Mouse (Mus musculus): ENCODE data around the gene Ryk.

- TF ChIP-seq GATA1 (IDR thresholded peaks at IDR 0.05; ENCODE audit: low read length) (no peak), TAL1 (IDR thresholded peaks at IDR 0.05; ENCODE audit: low read length) (no peak)
Measured at GRCm38 (mm10) chr9:102916076-102916475, 81.4 kb downstream of the Ryk start.

Measured in erythroblast, embryonic 14.5 days (primary cell).